Mouse (Mus musculus): ENCODE results near the gene Papss1. TPM values are rescaled to one million over a fixed set of nuclear protein-coding genes. Genes with fewer than 3 reads are reported as not detected.

The Papss1 gene
- polyA plus RNA-seq, 1 experiment: 56.2 TPM

GRCm38 (mm10) chr3:131686106-131686505, 121.5 kb downstream of the Papss1 start:
- TF ChIP-seq POLR2A (IDR thresholded peaks at IDR 0.05; ENCODE audit: low read depth, low read length) (no peak), CTCF (conservative IDR thresholded peaks at IDR 0.05; ENCODE audit: insufficient read depth, insufficient read length, low read depth, low read length) (no peak)
- no peak overlapping the region for H3K27ac ChIP-seq (ENCODE audit: insufficient read depth, low read depth, low read length)
- H3K36me3 ChIP-seq (ENCODE audit: control insufficient read depth, insufficient read depth, low read length): no peaks in the 10 kb centered on the region
- no peak overlapping the region for H3K4me3 ChIP-seq (ENCODE audit: insufficient read depth, low read depth, low read length)
- no peaks in the 10 kb centered on the region for H3K4me1 ChIP-seq (ENCODE audit: control insufficient read depth, insufficient read depth, low read length)
- no peak for DNase-seq
- 89% methylated on average over 12 of the region's 12 CpGs for WGBS
- no peaks in the 10 kb centered on the region; the same call in 1 of the 2 replicates for H3K27me3 ChIP-seq (replicated peaks; ENCODE audit: control insufficient read depth, insufficient read depth, low read length)

- WGBS: 87% methylated on average over 11 of the region's 11 CpGs
- H3K36me3 ChIP-seq (ENCODE audit: control insufficient read depth, insufficient read depth, low read length): no peaks in the 10 kb centered on the region
- TF ChIP-seq POLR2A (IDR thresholded peaks at IDR 0.05; ENCODE audit: low read depth, low read length): no peak
- TF ChIP-seq CTCF (conservative IDR thresholded peaks at IDR 0.05; ENCODE audit: insufficient read depth, insufficient read length, low read depth, low read length): no peak
- no peaks in the 10 kb centered on the region for H3K4me1 ChIP-seq (ENCODE audit: control insufficient read depth, insufficient read depth, low read length)
- H3K27me3 ChIP-seq (replicated peaks; ENCODE audit: control insufficient read depth, insufficient read depth, low read length): no peaks in the 10 kb centered on the region
- no peak overlapping the region for H3K27ac ChIP-seq (ENCODE audit: insufficient read depth, low read depth, low read length)
- H3K4me3 ChIP-seq (ENCODE audit: insufficient read depth, low read depth, low read length): no peak overlapping the region
- no peak for DNase-seq
These were observed 125.4 kb downstream of the Papss1 start for GRCm38 (mm10) chr3:131689949-131690348.

DNA sequence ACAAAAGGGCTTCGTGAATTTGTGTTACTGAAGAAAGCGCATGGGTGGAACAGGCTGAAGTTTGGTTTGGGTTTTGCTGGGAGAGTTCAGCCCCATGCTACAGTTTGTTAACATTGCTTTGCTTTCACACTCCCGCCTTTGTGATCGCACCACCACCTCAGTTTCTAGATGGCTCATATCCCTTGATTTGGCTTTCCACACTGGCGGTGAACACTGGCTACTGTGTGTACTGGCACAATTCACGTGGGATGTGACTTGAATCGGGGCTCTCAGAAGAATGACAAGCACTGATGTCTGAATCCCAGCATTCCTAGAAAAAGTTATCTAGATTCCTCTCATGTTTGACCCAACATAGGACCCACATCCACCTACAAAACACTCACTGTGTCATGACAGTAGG, 126.0 kb downstream of the Papss1 start:
- Histone ChIP-seq H3K4me1 (ENCODE audit: control insufficient read depth, insufficient read depth, low read length) (no peaks in the 10 kb centered on the region), H3K36me3 (ENCODE audit: control insufficient read depth, insufficient read depth, low read length) (no peaks in the 10 kb centered on the region), H3K4me3 (ENCODE audit: insufficient read depth, low read depth, low read length) (no peak overlapping the region), H3K27me3 (replicated peaks; ENCODE audit: control insufficient read depth, insufficient read depth, low read length) (no peaks in the 10 kb centered on the region), H3K27ac (ENCODE audit: insufficient read depth, low read depth, low read length) (no peak overlapping the region)
- TF ChIP-seq POLR2A (IDR thresholded peaks at IDR 0.05; ENCODE audit: low read depth, low read length) (no peak), CTCF (conservative IDR thresholded peaks at IDR 0.05; ENCODE audit: insufficient read depth, insufficient read length, low read depth, low read length) (no peak)
- 91% methylated on average over 7 of the region's 7 CpGs for WGBS
- DNase-seq: no peak

GRCm38 (mm10) chr3:131691202-131691601, 126.6 kb downstream of the Papss1 start:
- Histone ChIP-seq H3K27me3 (replicated peaks; ENCODE audit: control insufficient read depth, insufficient read depth, low read length) (no peaks in the 10 kb centered on the region), H3K4me1 (ENCODE audit: control insufficient read depth, insufficient read depth, low read length) (no peaks in the 10 kb centered on the region), H3K4me3 (ENCODE audit: insufficient read depth, low read depth, low read length) (no peak overlapping the region), H3K36me3 (ENCODE audit: control insufficient read depth, insufficient read depth, low read length) (no peaks in the 10 kb centered on the region), H3K27ac (ENCODE audit: insufficient read depth, low read depth, low read length) (no peak overlapping the region)
- no peak for DNase-seq
- 64% methylated on average over 3 of the region's 3 CpGs for WGBS
- no peak for TF ChIP-seq POLR2A (IDR thresholded peaks at IDR 0.05; ENCODE audit: low read depth, low read length)
- TF ChIP-seq CTCF (conservative IDR thresholded peaks at IDR 0.05; ENCODE audit: insufficient read depth, insufficient read length, low read depth, low read length): no peak

Other genes with a start within 250 kb of the Papss1 start
- 27.2 and 28.5 TPM in 2 replicates for gene Sgms2, start 73.4 kb upstream of the Papss1 start, polyA plus RNA-seq (2012; rRNA removed)